Mouse (Mus musculus): ENCODE results near the gene Tdrd7.

- TF ChIP-seq CTCF (IDR thresholded peaks at IDR 0.05; ENCODE audit: low read depth, low read length): peak; percentile 85
- TF ChIP-seq POLR2A (IDR thresholded peaks at IDR 0.05; ENCODE audit: extremely low read depth, insufficient read depth, low read length): peak; percentile 73
Measured at GRCm38 (mm10) chr4:45971806-45972447, 6.8 kb downstream of the Tdrd7 start.
